Mouse (Mus musculus) layer of hippocampus, adult 8-10 months (tissue): Measurements from ENCODE around the gene Cst11. TPM values are rescaled to one million over a fixed set of nuclear protein-coding genes. Genes with fewer than 3 reads are reported as not detected.
"Not testable (repeated sequence)": the region's sequence is repeated elsewhere in the genome, so short reads cannot be mapped to it uniquely, and the experiment has no call there.

ENCODE experiments used
- DNase-seq, 2 experiments: peaks; one replicate each; pipeline ENCODE4 v3.0.0; 2022; ENCODE audit warnings: low spot score in 2 of 2
- total RNA-seq, 4 experiments: library from RNA; stranded (reverse); gene quantifications; 2 replicates each; pipeline ENCODE4 v1.2.4; 2022

Gene Cst11
- not detected for total RNA-seq

GRCm38 (mm10) chr2:148771397-148771796 lies at the start of gene Cst11:
Gene Cst11, minus strand, starts transcription at chr2:148771497.
- DNase-seq = not testable (repeated sequence)

GRCm38 (mm10) chr2:148819909-148820308 lies 48.6 kb upstream of the Cst11 start, which contains the start of gene Cst13:
Gene Cst13, plus strand, starts transcription at chr2:148820081.
- no peak for DNase-seq

- no peak for DNase-seq
Measured at GRCm38 (mm10) chr2:148806696-148807095, 35.4 kb upstream of the Cst11 start.

- DNase-seq = peak in 1 of 2 experiments; percentile 3
Measured at GRCm38 (mm10) chr2:148801491-148801921, 30.2 kb upstream of the Cst11 start.

- no peak for DNase-seq
Measured at GRCm38 (mm10) chr2:148798485-148798884, 27.2 kb upstream of the Cst11 start, which contains the start of gene Cst8. Gene Cst8, plus strand, starts transcription at chr2:148798785.

GRCm38 (mm10) chr2:148789142-148789541 lies 17.8 kb upstream of the Cst11 start, which contains the start of gene Cst12:
Gene Cst12, plus strand, starts transcription at chr2:148789361.
- peak in 1 of 2 experiments; percentile 8 for DNase-seq

GRCm38 (mm10) chr2:148781709-148782108 lies 10.4 kb upstream of the Cst11 start, which contains the start of gene 8030411F24Rik:
Gene 8030411F24Rik, plus strand, starts transcription at chr2:148782009.
- no peak for DNase-seq

- no peak for DNase-seq
Measured at GRCm38 (mm10) chr2:148763648-148764388, 7.5 kb downstream of the Cst11 start.

GRCm38 (mm10) chr2:148754310-148754846 lies 16.9 kb downstream of the Cst11 start:
- no peak for DNase-seq

GRCm38 (mm10) chr2:148751893-148752813 lies 19.1 kb downstream of the Cst11 start:
- DNase-seq = peak; percentile 56 to 77

- no peak for DNase-seq
Measured at GRCm38 (mm10) chr2:148750058-148750457, 21.2 kb downstream of the Cst11 start, which contains the start of gene Cstl1. Gene Cstl1, plus strand, starts transcription at chr2:148750358.

GRCm38 (mm10) chr2:148743846-148744407 lies 27.4 kb downstream of the Cst11 start:
- DNase-seq = no peak

- DNase-seq = peak in 1 of 2 experiments; percentile 32
Measured at GRCm38 (mm10) chr2:148743001-148743400, 28.3 kb downstream of the Cst11 start.

GRCm38 (mm10) chr2:148732327-148733000 lies 38.8 kb downstream of the Cst11 start, which contains the start of gene Napb:
Gene Napb, minus strand, starts transcription at chr2:148732467.
- peak; percentile 95 to 97 for DNase-seq

- peak in 1 of 2 experiments; percentile 23 for DNase-seq
Measured at GRCm38 (mm10) chr2:148731614-148732326, 39.5 kb downstream of the Cst11 start.

- DNase-seq = no peak
Measured at GRCm38 (mm10) chr2:148719271-148719995, 51.9 kb downstream of the Cst11 start.
